Mouse (Mus musculus) splenic B cell, adult 2 months (primary cell): ENCODE data around the gene Plau.
A peak's percentile ranks its signal among the peaks of the same experiment; 100 is the strongest.

Source experiments
- DNase-seq: peaks from one replicate; pipeline ENCODE4 v3.0.0-alpha.2; 2011; ENCODE audit warnings: low read depth, low spot score
- H3K27me3 ChIP-seq: 2 replicates; pipeline ENCODE4 v1.6.1; 2012; ENCODE audit warnings: mild to moderate bottlenecking, low read length, moderate library complexity, mixed read lengths; ENCODE audit not compliant: control insufficient read depth, poor library complexity, insufficient read depth, severe bottlenecking
- H3K36me3 ChIP-seq: 2 replicates; pipeline ENCODE4 v1.6.1; 2012; ENCODE audit warnings: mild to moderate bottlenecking, low read length, moderate library complexity, mixed read lengths; ENCODE audit not compliant: control insufficient read depth, poor library complexity, insufficient read depth, severe bottlenecking

Plau gene

GRCm38 (mm10) chr14:20827491-20827890, 9.0 kb upstream of the Plau start:
- H3K27me3 ChIP-seq = no peaks in the 10 kb centered on the region
- no peaks in the 10 kb centered on the region for H3K36me3 ChIP-seq
- DNase-seq = no peak

- Histone ChIP-seq H3K27me3 (no peaks in the 10 kb centered on the region), H3K36me3 (no peaks in the 10 kb centered on the region)
- DNase-seq = peak; percentile 29
Observed at GRCm38 (mm10) chr14:20828524-20828923, 7.9 kb upstream of the Plau start.

- no peaks in the 10 kb centered on the region for H3K36me3 ChIP-seq
- peak; percentile 75 for DNase-seq
- H3K27me3 ChIP-seq = no peaks in the 10 kb centered on the region
Observed at GRCm38 (mm10) chr14:20829523-20830366, 6.7 kb upstream of the Plau start.

GRCm38 (mm10) chr14:20831141-20831910, 5.1 kb upstream of the Plau start:
- H3K27me3 ChIP-seq = no peaks in the 10 kb centered on the region
- no peak for DNase-seq

GRCm38 (mm10) chr14:20831915-20832314, 4.5 kb upstream of the Plau start:
- Histone ChIP-seq H3K36me3 (no peaks in the 10 kb centered on the region), H3K27me3 (no peaks in the 10 kb centered on the region)
- no peak for DNase-seq

More at GRCm38 (mm10) chr14:20831141-20831910, 5.1 kb upstream of the Plau start:
- H3K36me3 ChIP-seq = no peaks in the 10 kb centered on the region

- no peak for DNase-seq
- Histone ChIP-seq H3K36me3 (no peaks in the 10 kb centered on the region), H3K27me3 (no peaks in the 10 kb centered on the region)
Observed at GRCm38 (mm10) chr14:20833525-20833924, 2.9 kb upstream of the Plau start.

- DNase-seq = peak; percentile 56
- no peaks in the 10 kb centered on the region for H3K36me3 ChIP-seq
- H3K27me3 ChIP-seq = no peaks in the 10 kb centered on the region
Observed at GRCm38 (mm10) chr14:20834136-20834535, 2.3 kb upstream of the Plau start.

- no peak for DNase-seq
- Histone ChIP-seq H3K27me3 (no peaks in the 10 kb centered on the region), H3K36me3 (no peaks in the 10 kb centered on the region)
Observed at GRCm38 (mm10) chr14:20836905-20837376, 481 bp downstream of the Plau start.

GRCm38 (mm10) chr14:20837681-20838080, 1.2 kb downstream of the Plau start:
- H3K36me3 ChIP-seq = no peaks in the 10 kb centered on the region
- H3K27me3 ChIP-seq = no peaks in the 10 kb centered on the region
- no peak for DNase-seq

GRCm38 (mm10) chr14:20841526-20841925, 5.1 kb downstream of the Plau start:
- H3K36me3 ChIP-seq = no peaks in the 10 kb centered on the region
- no peaks in the 10 kb centered on the region for H3K27me3 ChIP-seq
- no peak for DNase-seq

GRCm38 (mm10) chr14:20842629-20843028, 6.2 kb downstream of the Plau start:
- no peak for DNase-seq
- H3K36me3 ChIP-seq = no peaks in the 10 kb centered on the region
- H3K27me3 ChIP-seq = no peaks in the 10 kb centered on the region

- H3K27me3 ChIP-seq = no peaks in the 10 kb centered on the region
- DNase-seq = no peak
- no peaks in the 10 kb centered on the region for H3K36me3 ChIP-seq
Observed at GRCm38 (mm10) chr14:20844126-20844525, 7.7 kb downstream of the Plau start.

GRCm38 (mm10) chr14:20844671-20845576, 8.5 kb downstream of the Plau start:
- H3K36me3 ChIP-seq = no peaks in the 10 kb centered on the region
- peak; percentile 62 for DNase-seq
- no peaks in the 10 kb centered on the region for H3K27me3 ChIP-seq

GRCm38 (mm10) chr14:20845577-20846088, 9.2 kb downstream of the Plau start:
- DNase-seq = peak; percentile 56
- H3K27me3 ChIP-seq = no peaks in the 10 kb centered on the region
- no peaks in the 10 kb centered on the region for H3K36me3 ChIP-seq
